Mouse (Mus musculus) midbrain, embryonic 11.5 days (tissue): ENCODE data around the gene Krtap9-1. TPM values are rescaled to one million over a fixed set of nuclear protein-coding genes. Genes with fewer than 3 reads are reported as not detected.
"Not testable (repeated sequence)": the region's sequence is repeated elsewhere in the genome, so short reads cannot be mapped to it uniquely, and the experiment has no call there.

Source experiments
- ATAC-seq: fragments of 200-750 bp; cut with Nextera tagmentation; 2 replicates; pipeline ENCODE4 v1.8.0; 2017; ENCODE audit warnings: moderate TSS enrichment, moderate library complexity; ENCODE audit not compliant: low FRiP score
- DNase-seq: peaks from one replicate; pipeline ENCODE4 v3.0.0; 2015; ENCODE audit warnings: low spot score; ENCODE audit errors: missing footprints
- H3K27ac ChIP-seq: fragments of 300-500 bp; sonication (generic); 2 replicates; pipeline ENCODE4 v1.5.1; 2014; ENCODE audit warnings: low read depth, low read length
- H3K27me3 ChIP-seq: fragments of 300-500 bp; sonication (generic); 2 replicates; pipeline ENCODE4 v1.6.1; 2014; ENCODE audit warnings: mild to moderate bottlenecking, low read length, moderate library complexity, mixed read lengths; ENCODE audit not compliant: control insufficient read depth, insufficient read depth
- H3K36me3 ChIP-seq: fragments of 300-500 bp; sonication (generic); 2 replicates; pipeline ENCODE4 v1.6.1; 2014; ENCODE audit warnings: mild to moderate bottlenecking, low read length, moderate library complexity, mixed read lengths; ENCODE audit not compliant: control insufficient read depth, insufficient read depth
- H3K4me1 ChIP-seq: fragments of 300-500 bp; sonication (generic); 2 replicates; pipeline ENCODE4 v1.6.1; 2014; ENCODE audit warnings: low read length; ENCODE audit not compliant: control insufficient read depth, insufficient read depth
- H3K4me2 ChIP-seq: fragments of 300-500 bp; sonication (generic); 2 replicates; pipeline ENCODE4 v1.6.1; 2014; ENCODE audit warnings: mild to moderate bottlenecking, moderate library complexity
- H3K4me3 ChIP-seq: fragments of 300-500 bp; sonication (generic); 2 replicates; pipeline ENCODE4 v1.5.1; 2014; ENCODE audit warnings: low read depth, low read length
- H3K9ac ChIP-seq: fragments of 300-500 bp; sonication (generic); 2 replicates; pipeline ENCODE4 v1.6.1; 2014; ENCODE audit warnings: low read length
- H3K9me3 ChIP-seq: fragments of 300-500 bp; sonication (generic); 2 replicates; pipeline ENCODE4 v1.6.1; 2016; ENCODE audit warnings: low read length; ENCODE audit not compliant: control insufficient read depth
- WGBS: fragments of 180-500 bp; shearing (Covaris S2); extraction: QIAGEN DNeasy Blood & Tissue Kit; methylation state at CpG from one replicate; pipeline ENCODE4 v1.1.7; 2014; 5-methylcytosine and 5-hydroxymethylcytosine counted together
- polyA plus RNA-seq: library from polyadenylated mRNA; unstranded; fragments of >200 nt; fragmentation: Nextera tagmentation; extraction: Ambion mirVana; gene quantifications from 2 replicates; pipeline ENCODE4 v1.2.1, GENCODE M21; 2014

The Krtap9-1 gene
- polyA plus RNA-seq, 1 experiment from 2014 or later, result not detected

DNA sequence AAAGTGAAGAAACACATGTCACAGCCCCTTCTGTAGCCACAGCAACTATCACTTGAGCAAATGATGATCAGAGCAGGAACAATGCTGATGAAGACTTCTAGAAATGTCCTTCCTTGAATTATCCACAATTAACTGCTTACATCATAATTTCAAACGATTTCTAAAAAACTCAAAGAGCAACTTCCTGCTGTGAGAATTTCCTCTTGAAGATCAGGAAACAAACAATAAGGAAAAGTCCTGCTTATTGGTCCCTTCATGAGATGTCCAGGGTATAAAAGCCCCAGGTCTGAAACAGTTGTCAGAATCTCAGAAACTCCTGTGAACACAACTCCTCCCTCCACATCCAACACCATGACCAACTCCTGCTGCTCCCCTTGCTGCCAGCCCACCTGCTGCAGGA, 5.7 kb downstream of the Krtap9-1 start, which contains the start of gene Gm11567:
Gm11567 (plus strand) TSS at position 301 of the 400 bp plus-strand sequence.
- not testable (repeated sequence) for H3K9me3 ChIP-seq, H3K4me2 ChIP-seq, H3K4me1 ChIP-seq, H3K27ac ChIP-seq, H3K4me3 ChIP-seq, H3K9ac ChIP-seq, ATAC-seq, H3K27me3 ChIP-seq, DNase-seq, H3K36me3 ChIP-seq
- WGBS, result 56% methylated on average over 1 of the region's 1 CpGs

DNA sequence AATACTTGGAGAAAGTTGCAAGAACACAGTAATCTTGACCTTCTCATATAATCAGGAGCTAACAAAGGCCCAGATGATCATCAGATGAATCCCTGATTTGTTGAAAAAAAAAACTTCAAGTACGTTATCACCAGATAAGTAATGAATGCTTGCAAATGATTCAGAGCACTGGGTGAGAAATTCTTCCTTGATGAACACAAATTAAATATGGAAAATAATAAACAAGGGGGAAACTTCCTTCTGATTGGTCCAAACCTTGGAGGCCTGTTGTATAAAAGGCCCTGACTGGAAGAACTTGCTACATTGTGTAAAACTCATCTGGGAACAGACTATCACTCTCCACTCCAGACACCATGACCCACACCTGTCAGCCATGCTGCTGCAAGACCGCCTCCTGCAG, 34.4 kb downstream of the Krtap9-1 start, which contains the start of gene Krtap31-1:
Krtap31-1 (plus strand) TSS at position 301 of the 400 bp plus-strand sequence.
- H3K36me3 ChIP-seq, result no peaks in the 10 kb centered on the region
- WGBS, result 80% methylated on average over 2 of the region's 2 CpGs
- no peak for ATAC-seq

DNA sequence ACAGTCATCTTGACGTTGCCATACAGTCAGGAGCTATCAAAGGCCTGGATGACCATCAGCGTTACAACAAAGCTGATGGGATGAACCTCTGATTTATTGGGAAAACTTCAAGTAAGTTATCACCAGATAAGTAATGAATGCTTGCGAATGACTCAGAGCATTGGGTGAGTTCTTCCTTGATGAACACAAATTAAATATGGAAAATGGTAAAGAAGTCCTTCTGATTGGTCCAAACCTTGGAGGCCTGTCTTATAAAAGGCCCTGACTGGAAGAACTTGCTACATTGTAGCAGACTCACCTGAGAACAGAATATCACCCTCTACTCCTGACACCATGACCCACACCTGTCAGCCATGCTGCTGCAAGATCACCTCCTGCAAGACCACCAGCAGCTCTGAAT, 41.3 kb downstream of the Krtap9-1 start, which contains the start of gene Gm11565:
Gm11565 (plus strand) TSS at position 301 of the 400 bp plus-strand sequence.
- no peak for DNase-seq
- Histone ChIP-seq H3K27me3 (no peaks in the 10 kb centered on the region), H3K9ac (no peak within 1 kb of the TSS), H3K9me3 (no peaks in the 10 kb centered on the region), H3K36me3 (no peaks in the 10 kb centered on the region), H3K4me1 (no peaks in the 10 kb centered on the region), H3K4me2 (no peak within 1 kb of the TSS), H3K4me3 (no peak within 1 kb of the TSS), H3K27ac (no peak within 1 kb of the TSS)
- no peak for ATAC-seq
- WGBS, result 87% methylated on average over 3 of the region's 3 CpGs

More for the DNA sequence above, 34.4 kb downstream of the Krtap9-1 start, which contains the start of gene Krtap31-1:
- Histone ChIP-seq H3K27me3 (no peaks in the 10 kb centered on the region), H3K27ac (no peak within 1 kb of the TSS), H3K4me1 (no peaks in the 10 kb centered on the region), H3K4me3 (no peak within 1 kb of the TSS), H3K4me2 (no peak within 1 kb of the TSS), H3K9me3 (no peaks in the 10 kb centered on the region), H3K9ac (no peak within 1 kb of the TSS)
- DNase-seq, result no peak

Other genes starting within 250 kb of the Krtap9-1 start
- not detected in 2 replicates for gene Krtap4-1, start 245.2 kb upstream of the Krtap9-1 start, polyA plus RNA-seq
- gene Krtap4-2, start 238.3 kb upstream of the Krtap9-1 start, polyA plus RNA-seq, result not detected in 2 replicates
- not detected in 2 replicates for gene Krtap4-7, start 229.3 kb upstream of the Krtap9-1 start, polyA plus RNA-seq
- not detected in 2 replicates for gene Gm11555, start 223.2 kb upstream of the Krtap9-1 start, polyA plus RNA-seq
- gene Gm11563, start 214.4 kb upstream of the Krtap9-1 start, polyA plus RNA-seq, result not detected in 2 replicates
- not detected in 2 replicates for gene Krtap4-6, start 207.4 kb upstream of the Krtap9-1 start, polyA plus RNA-seq
- not detected in 2 replicates for gene Gm14190, start 182.6 kb upstream of the Krtap9-1 start, polyA plus RNA-seq
- gene Gm14180, start 139.1 kb upstream of the Krtap9-1 start, polyA plus RNA-seq, result not detected in 2 replicates
- not detected in 2 replicates for gene Gm11595, start 100.5 kb upstream of the Krtap9-1 start, polyA plus RNA-seq
- not detected in 2 replicates for gene Krtap4-8, start 92.7 kb upstream of the Krtap9-1 start, polyA plus RNA-seq
- not detected in 2 replicates for gene Krtap4-9, start 88.2 kb upstream of the Krtap9-1 start, polyA plus RNA-seq
- not detected in 2 replicates for gene Gm11596, start 79.9 kb upstream of the Krtap9-1 start, polyA plus RNA-seq
- gene Gm11569, start 74.5 kb upstream of the Krtap9-1 start, polyA plus RNA-seq, result not detected in 2 replicates
- gene Gm11554, start 68.9 kb upstream of the Krtap9-1 start, polyA plus RNA-seq, result not detected in 2 replicates
- not detected in 2 replicates for gene Krtap4-13, start 63.5 kb upstream of the Krtap9-1 start, polyA plus RNA-seq
- gene Gm11564, start 57.7 kb upstream of the Krtap9-1 start, polyA plus RNA-seq, result not detected in 2 replicates
- gene 2300003K06Rik, start 35.3 kb upstream of the Krtap9-1 start, polyA plus RNA-seq, result not detected in 2 replicates
- gene Krtap4-16, start 21.8 kb upstream of the Krtap9-1 start, polyA plus RNA-seq, result not detected in 2 replicates
- gene Gm11568, start 15.5 kb upstream of the Krtap9-1 start, polyA plus RNA-seq, result not detected in 2 replicates
- not detected in 2 replicates for gene Gm11559, start 8.9 kb upstream of the Krtap9-1 start, polyA plus RNA-seq
- not detected in 2 replicates for gene Gm11567, start 5.8 kb downstream of the Krtap9-1 start, polyA plus RNA-seq
- not detected in 2 replicates for gene Krtap31-1, start 34.5 kb downstream of the Krtap9-1 start, polyA plus RNA-seq
- gene Gm11565, start 41.4 kb downstream of the Krtap9-1 start, polyA plus RNA-seq, result not detected in 2 replicates
- gene Krtap31-2, start 62.9 kb downstream of the Krtap9-1 start, polyA plus RNA-seq, result not detected in 2 replicates
- not detected in 2 replicates for gene Krtap9-5, start 75.1 kb downstream of the Krtap9-1 start, polyA plus RNA-seq
- not detected in 2 replicates for gene Krtap29-1, start 105.7 kb downstream of the Krtap9-1 start, polyA plus RNA-seq
- gene Krtap16-1, start 113.2 kb downstream of the Krtap9-1 start, polyA plus RNA-seq, result not detected in 2 replicates
- gene Krtap17-1, start 120.6 kb downstream of the Krtap9-1 start, polyA plus RNA-seq, result not detected in 2 replicates
- not detected in 2 replicates for gene Krt33a, start 142.8 kb downstream of the Krtap9-1 start, polyA plus RNA-seq
- not detected in 2 replicates for gene Krt33b, start 156.5 kb downstream of the Krtap9-1 start, polyA plus RNA-seq
- not detected in 2 replicates for gene Krt34, start 168.2 kb downstream of the Krtap9-1 start, polyA plus RNA-seq
- gene Krt31, start 177.2 kb downstream of the Krtap9-1 start, polyA plus RNA-seq, result not detected in 2 replicates
- gene Krt32, start 214.8 kb downstream of the Krtap9-1 start, polyA plus RNA-seq, result not detected in 2 replicates
- gene Krt35, start 222.9 kb downstream of the Krtap9-1 start, polyA plus RNA-seq, result not detected in 2 replicates
- not detected in 2 replicates for gene Krt36, start 232.2 kb downstream of the Krtap9-1 start, polyA plus RNA-seq
- gene Krt13, start 248.2 kb downstream of the Krtap9-1 start, polyA plus RNA-seq, result not detected in 2 replicates